Mouse (Mus musculus): ENCODE measurements at regions not wholly inside any gene's neighbourhood (a gene's known extent, or its start where the extent isn't known, plus 50 kb on each side); places are given as distances from the start of the nearest gene placed in this dataset.

GRCm38 (mm10) chr3:9373896-9374295 is 236.0 kb downstream of the Zfp704 start:
- H3K9ac ChIP-seq (ENCODE audit: low read length) = no peak overlapping the region
- H3K4me1 ChIP-seq (ENCODE audit: control insufficient read depth, insufficient read depth, low read length) = no peaks in the 10 kb centered on the region
- no peaks in the 10 kb centered on the region for H3K36me3 ChIP-seq (ENCODE audit: control insufficient read depth, insufficient read depth, low read length)
- DNase-seq (ENCODE audit: low spot score) = no peak
- 64% methylated on average over 1 of the region's 1 CpGs for WGBS
- no peaks in the 10 kb centered on the region for H3K9me3 ChIP-seq (ENCODE audit: control insufficient read depth, low read length)
- no peaks in the 10 kb centered on the region for H3K27me3 ChIP-seq (ENCODE audit: control insufficient read depth, insufficient read depth, low read length)
- no peak for ATAC-seq (ENCODE audit: insufficient number of reproducible peaks, low FRiP score, low TSS enrichment, low read depth)
- H3K4me2 ChIP-seq (ENCODE audit: low read depth, severe bottlenecking) = no peak overlapping the region
- H3K27ac ChIP-seq (replicated peaks; ENCODE audit: low read depth, low read length) = no peak overlapping the region
- no peak overlapping the region for H3K4me3 ChIP-seq (ENCODE audit: low read depth, low read length)

GRCm38 (mm10) chr3:9370096-9370495 is 239.8 kb downstream of the Zfp704 start:
- WGBS = 79% methylated on average over 2 of the region's 2 CpGs
- no peaks in the 10 kb centered on the region for H3K36me3 ChIP-seq (ENCODE audit: control insufficient read depth, insufficient read depth, low read length)
- H3K4me2 ChIP-seq (ENCODE audit: low read depth, severe bottlenecking) = no peak overlapping the region
- ATAC-seq (ENCODE audit: insufficient number of reproducible peaks, low FRiP score, low TSS enrichment, low read depth) (no peak), DNase-seq (ENCODE audit: low spot score) (peak; percentile 17)
- no peak overlapping the region for H3K4me3 ChIP-seq (ENCODE audit: low read depth, low read length)
- H3K27me3 ChIP-seq (ENCODE audit: control insufficient read depth, insufficient read depth, low read length) = no peaks in the 10 kb centered on the region
- no peaks in the 10 kb centered on the region for H3K9me3 ChIP-seq (ENCODE audit: control insufficient read depth, low read length)
- H3K9ac ChIP-seq (ENCODE audit: low read length) = no peak overlapping the region
- H3K4me1 ChIP-seq (ENCODE audit: control insufficient read depth, insufficient read depth, low read length) = no peaks in the 10 kb centered on the region
- H3K27ac ChIP-seq (replicated peaks; ENCODE audit: low read depth, low read length) = no peak overlapping the region

- no peaks in the 10 kb centered on the region for H3K36me3 ChIP-seq (ENCODE audit: control insufficient read depth, insufficient read depth, low read length)
- H3K4me2 ChIP-seq (ENCODE audit: low read depth, severe bottlenecking) = no peak overlapping the region
- ATAC-seq (ENCODE audit: insufficient number of reproducible peaks, low FRiP score, low TSS enrichment, low read depth) (no peak), DNase-seq (ENCODE audit: low spot score) (peak; percentile 16)
- no peak overlapping the region for H3K4me3 ChIP-seq (ENCODE audit: low read depth, low read length)
- H3K9me3 ChIP-seq (ENCODE audit: control insufficient read depth, low read length) = no peaks in the 10 kb centered on the region
- H3K4me1 ChIP-seq (ENCODE audit: control insufficient read depth, insufficient read depth, low read length) = no peaks in the 10 kb centered on the region
- H3K27ac ChIP-seq (replicated peaks; ENCODE audit: low read depth, low read length) = no peak overlapping the region
- H3K27me3 ChIP-seq (ENCODE audit: control insufficient read depth, insufficient read depth, low read length) = no peaks in the 10 kb centered on the region
- H3K9ac ChIP-seq (ENCODE audit: low read length) = no peak overlapping the region
- 84% methylated on average over 9 of the region's 9 CpGs for WGBS
Observed at GRCm38 (mm10) chr3:9365791-9366190, 244.1 kb downstream of the Zfp704 start.

- DNase-seq (ENCODE audit: low spot score) (no peak), ATAC-seq (ENCODE audit: insufficient number of reproducible peaks, low FRiP score, low TSS enrichment, low read depth) (no peak)
- no peaks in the 10 kb centered on the region for H3K27me3 ChIP-seq (ENCODE audit: control insufficient read depth, insufficient read depth, low read length)
- no peaks in the 10 kb centered on the region for H3K9me3 ChIP-seq (ENCODE audit: control insufficient read depth, low read length)
- no peak overlapping the region for H3K9ac ChIP-seq (ENCODE audit: low read length)
- no peaks in the 10 kb centered on the region for H3K4me1 ChIP-seq (ENCODE audit: control insufficient read depth, insufficient read depth, low read length)
- 94% methylated on average over 8 of the region's 8 CpGs for WGBS
- H3K4me3 ChIP-seq (ENCODE audit: low read depth, low read length) = no peak overlapping the region
- no peaks in the 10 kb centered on the region for H3K36me3 ChIP-seq (ENCODE audit: control insufficient read depth, insufficient read depth, low read length)
- no peak overlapping the region for H3K27ac ChIP-seq (replicated peaks; ENCODE audit: low read depth, low read length)
- no peak overlapping the region for H3K4me2 ChIP-seq (ENCODE audit: low read depth, severe bottlenecking)
Observed at GRCm38 (mm10) chr3:9359186-9359585, 250.7 kb downstream of the Zfp704 start.

GRCm38 (mm10) chr3:9358111-9358510 is 251.8 kb downstream of the Zfp704 start:
- DNase-seq (ENCODE audit: low spot score) = no peak
- Histone ChIP-seq H3K4me3 (ENCODE audit: low read depth, low read length) (no peak overlapping the region), H3K27me3 (ENCODE audit: control insufficient read depth, insufficient read depth, low read length) (no peaks in the 10 kb centered on the region)

GRCm38 (mm10) chr3:9357639-9358038 is 252.2 kb downstream of the Zfp704 start:
- WGBS = 80% methylated on average over 2 of the region's 2 CpGs
- Histone ChIP-seq H3K4me3 (ENCODE audit: low read depth, low read length) (no peak overlapping the region), H3K4me2 (ENCODE audit: low read depth, severe bottlenecking) (no peak overlapping the region), H3K4me1 (ENCODE audit: control insufficient read depth, insufficient read depth, low read length) (no peaks in the 10 kb centered on the region), H3K9ac (ENCODE audit: low read length) (no peak overlapping the region), H3K9me3 (ENCODE audit: control insufficient read depth, low read length) (no peaks in the 10 kb centered on the region), H3K36me3 (ENCODE audit: control insufficient read depth, insufficient read depth, low read length) (no peaks in the 10 kb centered on the region), H3K27me3 (ENCODE audit: control insufficient read depth, insufficient read depth, low read length) (no peaks in the 10 kb centered on the region), H3K27ac (replicated peaks; ENCODE audit: low read depth, low read length) (no peak overlapping the region)
- ATAC-seq (ENCODE audit: insufficient number of reproducible peaks, low FRiP score, low TSS enrichment, low read depth) = no peak
- DNase-seq (ENCODE audit: low spot score) = no peak

More at GRCm38 (mm10) chr3:9358111-9358510, 251.8 kb downstream of the Zfp704 start:
- no peak for ATAC-seq (ENCODE audit: insufficient number of reproducible peaks, low FRiP score, low TSS enrichment, low read depth)
- Histone ChIP-seq H3K4me2 (ENCODE audit: low read depth, severe bottlenecking) (no peak overlapping the region), H3K9ac (ENCODE audit: low read length) (no peak overlapping the region), H3K27ac (replicated peaks; ENCODE audit: low read depth, low read length) (no peak overlapping the region), H3K4me1 (ENCODE audit: control insufficient read depth, insufficient read depth, low read length) (no peaks in the 10 kb centered on the region), H3K36me3 (ENCODE audit: control insufficient read depth, insufficient read depth, low read length) (no peaks in the 10 kb centered on the region), H3K9me3 (ENCODE audit: control insufficient read depth, low read length) (no peaks in the 10 kb centered on the region)
- 26% methylated on average over 12 of the region's 12 CpGs for WGBS

- no peak overlapping the region for H3K4me3 ChIP-seq (ENCODE audit: low read depth, low read length)
- ATAC-seq (ENCODE audit: insufficient number of reproducible peaks, low FRiP score, low TSS enrichment, low read depth) = no peak
- 58% methylated on average over 4 of the region's 4 CpGs for WGBS
- DNase-seq (ENCODE audit: low spot score) = no peak
- H3K36me3 ChIP-seq (ENCODE audit: control insufficient read depth, insufficient read depth, low read length) = no peaks in the 10 kb centered on the region
- H3K9me3 ChIP-seq (ENCODE audit: control insufficient read depth, low read length) = no peaks in the 10 kb centered on the region
- no peaks in the 10 kb centered on the region for H3K4me1 ChIP-seq (ENCODE audit: control insufficient read depth, insufficient read depth, low read length)
- no peaks in the 10 kb centered on the region for H3K27me3 ChIP-seq (ENCODE audit: control insufficient read depth, insufficient read depth, low read length)
- H3K27ac ChIP-seq (replicated peaks; ENCODE audit: low read depth, low read length) = no peak overlapping the region
- H3K9ac ChIP-seq (ENCODE audit: low read length) = no peak overlapping the region
- no peak overlapping the region for H3K4me2 ChIP-seq (ENCODE audit: low read depth, severe bottlenecking)
Observed at GRCm38 (mm10) chr3:9355875-9356274, 254.0 kb downstream of the Zfp704 start.

GRCm38 (mm10) chr3:9354756-9355155 is 255.1 kb downstream of the Zfp704 start:
- 75% methylated on average over 11 of the region's 11 CpGs for WGBS
- no peaks in the 10 kb centered on the region for H3K9me3 ChIP-seq (ENCODE audit: control insufficient read depth, low read length)
- H3K27ac ChIP-seq (replicated peaks; ENCODE audit: low read depth, low read length) = no peak overlapping the region
- no peak overlapping the region for H3K4me2 ChIP-seq (ENCODE audit: low read depth, severe bottlenecking)
- ATAC-seq (ENCODE audit: insufficient number of reproducible peaks, low FRiP score, low TSS enrichment, low read depth) (no peak), DNase-seq (ENCODE audit: low spot score) (no peak)
- H3K9ac ChIP-seq (ENCODE audit: low read length) = no peak overlapping the region
- H3K4me3 ChIP-seq (ENCODE audit: low read depth, low read length) = no peak overlapping the region
- H3K36me3 ChIP-seq (ENCODE audit: control insufficient read depth, insufficient read depth, low read length) = no peaks in the 10 kb centered on the region
- H3K4me1 ChIP-seq (ENCODE audit: control insufficient read depth, insufficient read depth, low read length) = no peaks in the 10 kb centered on the region
- no peaks in the 10 kb centered on the region for H3K27me3 ChIP-seq (ENCODE audit: control insufficient read depth, insufficient read depth, low read length)

- Histone ChIP-seq H3K9ac (ENCODE audit: low read length) (no peak overlapping the region), H3K27ac (replicated peaks; ENCODE audit: low read depth, low read length) (no peak overlapping the region), H3K4me1 (ENCODE audit: control insufficient read depth, insufficient read depth, low read length) (peaks cover 4% of the 10 kb centered on the region; the same call in 1 of the 2 replicates), H3K27me3 (ENCODE audit: control insufficient read depth, insufficient read depth, low read length) (no peaks in the 10 kb centered on the region), H3K4me3 (ENCODE audit: low read depth, low read length) (no peak overlapping the region), H3K36me3 (ENCODE audit: control insufficient read depth, insufficient read depth, low read length) (no peaks in the 10 kb centered on the region), H3K9me3 (ENCODE audit: control insufficient read depth, low read length) (no peaks in the 10 kb centered on the region), H3K4me2 (ENCODE audit: low read depth, severe bottlenecking) (no peak overlapping the region)
- DNase-seq (ENCODE audit: low spot score) (no peak), ATAC-seq (ENCODE audit: insufficient number of reproducible peaks, low FRiP score, low TSS enrichment, low read depth) (no peak)
- 55% methylated on average over 7 of the region's 7 CpGs for WGBS
Observed at GRCm38 (mm10) chr3:9352251-9352650, 257.6 kb downstream of the Zfp704 start.

Data from limb, embryonic 11.5 days (tissue).